Mouse (Mus musculus) kidney, adult 2 months (tissue): Measurements from ENCODE around the gene Ccdc134.

Source experiments
- CTCF ChIP-seq: fragments of 200-500 bp; conservative IDR thresholded peaks from 2 replicates; pipeline ENCODE4 v1.5.1; 2011; ENCODE audit warnings: low read depth, mild to moderate bottlenecking, control low read depth, low read length, moderate library complexity, mixed read lengths; ENCODE audit not compliant: insufficient read depth, insufficient read length
- POLR2A ChIP-seq: fragments of 200-500 bp; IDR thresholded peaks from one replicate; pipeline ENCODE4 v1.6.1; 2011; ENCODE audit warnings: low read depth, low read length, control low read depth

GRCm38 (mm10) chr15:82087266-82087665, 40.5 kb upstream of the Ccdc134 start:
- no peak for TF ChIP-seq POLR2A
- TF ChIP-seq CTCF: no peak
